Mouse (Mus musculus) embryo, embryonic 11 days (tissue): Measurements from ENCODE around the gene Rpl21.
"Not testable (repeated sequence)": the region's sequence is repeated elsewhere in the genome, so short reads cannot be mapped to it uniquely, and the experiment has no call there.

ENCODE experiments used
- DNase-seq: peaks from one replicate; pipeline ENCODE4 v3.0.0-alpha.2; 2015

The Rpl21 gene

DNA sequence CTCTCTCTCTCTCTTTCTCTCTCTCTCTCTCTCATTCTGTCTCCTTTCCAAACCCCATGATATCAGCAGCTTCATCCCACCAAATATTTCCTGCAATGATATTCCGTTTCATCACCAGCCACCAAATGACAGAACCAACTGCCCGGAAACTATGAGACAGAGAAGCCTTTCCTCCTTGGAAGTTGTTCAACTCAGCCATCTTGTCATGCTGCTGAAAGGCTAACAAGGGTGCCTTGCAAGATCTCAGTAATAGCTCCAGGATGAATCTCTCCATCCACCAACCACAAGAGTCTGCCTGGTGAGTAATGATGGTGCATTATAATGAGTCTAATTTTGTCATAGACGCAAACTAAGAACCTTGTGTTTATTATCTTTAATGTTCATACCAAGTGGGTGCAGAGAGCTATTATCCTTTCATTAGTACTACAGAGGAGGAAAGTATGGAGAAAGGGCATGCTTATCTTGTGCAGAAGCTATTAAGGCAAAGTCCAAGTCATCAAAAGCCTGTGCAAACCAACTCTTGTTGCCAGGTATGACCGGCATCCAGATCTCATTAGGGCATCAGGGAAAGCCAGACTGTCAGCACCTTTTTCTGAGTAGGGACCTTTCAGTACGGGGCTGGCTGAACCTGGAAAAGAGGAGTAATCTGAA is 40.4 kb downstream of the Rpl21 start:
- DNase-seq: no peak

DNA sequence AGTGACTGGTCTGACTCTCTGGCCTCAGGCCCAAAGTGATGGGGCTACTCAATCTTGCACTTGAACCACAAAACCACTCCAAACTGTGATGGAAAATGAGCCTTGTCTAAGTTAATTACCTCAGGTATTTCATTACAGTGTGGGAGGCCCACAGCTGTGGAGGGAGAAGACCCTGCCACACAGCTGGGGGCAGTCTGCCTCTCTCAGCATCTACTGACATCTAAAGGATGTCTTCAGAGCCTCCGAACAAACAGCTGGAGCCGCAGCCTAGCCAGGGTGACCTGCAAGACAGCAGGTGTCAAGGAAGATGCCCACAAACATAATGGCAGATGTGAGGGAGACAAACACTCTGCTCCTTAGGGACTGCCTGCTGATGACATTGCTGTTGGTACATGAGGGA is 43.3 kb downstream of the Rpl21 start:
- DNase-seq: no peak

- not testable (repeated sequence) for DNase-seq
These were observed 45.2 kb downstream of the Rpl21 start for GRCm38 (mm10) chr5:146877882-146878281.

DNA sequence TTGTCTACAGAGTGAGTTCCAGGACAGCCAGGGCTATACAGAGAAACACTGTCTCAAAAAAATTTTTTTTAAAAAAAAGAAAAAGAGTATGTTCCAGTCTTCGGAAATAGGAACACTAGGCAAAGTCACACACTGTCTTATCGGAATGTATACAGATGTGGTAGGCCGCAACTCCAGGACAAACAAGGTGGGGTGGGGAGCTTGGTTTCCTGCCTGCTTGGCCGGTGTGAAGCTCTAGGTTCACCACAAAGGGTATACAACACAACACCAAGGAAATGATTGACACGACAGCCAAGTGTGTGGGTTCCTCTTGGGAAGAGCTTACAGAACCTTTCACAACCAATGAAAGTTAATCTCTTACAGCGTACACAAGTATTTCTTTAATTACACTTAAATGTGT is 49.6 kb downstream of the Rpl21 start:
- DNase-seq: no peak

GRCm38 (mm10) chr5:146883053-146883452 is 50.4 kb downstream of the Rpl21 start:
- no peak for DNase-seq

- DNase-seq: no peak
These were observed 51.0 kb downstream of the Rpl21 start for GRCm38 (mm10) chr5:146883486-146884272.
